Mouse (Mus musculus): ENCODE results near the gene Foxm1. TPM values are rescaled to one million over a fixed set of nuclear protein-coding genes. Genes with fewer than 3 reads are reported as not detected.

Foxm1 gene
- polyA plus RNA-seq (2012) = 57.3 and 59.5 TPM in 2 replicates

DNA sequence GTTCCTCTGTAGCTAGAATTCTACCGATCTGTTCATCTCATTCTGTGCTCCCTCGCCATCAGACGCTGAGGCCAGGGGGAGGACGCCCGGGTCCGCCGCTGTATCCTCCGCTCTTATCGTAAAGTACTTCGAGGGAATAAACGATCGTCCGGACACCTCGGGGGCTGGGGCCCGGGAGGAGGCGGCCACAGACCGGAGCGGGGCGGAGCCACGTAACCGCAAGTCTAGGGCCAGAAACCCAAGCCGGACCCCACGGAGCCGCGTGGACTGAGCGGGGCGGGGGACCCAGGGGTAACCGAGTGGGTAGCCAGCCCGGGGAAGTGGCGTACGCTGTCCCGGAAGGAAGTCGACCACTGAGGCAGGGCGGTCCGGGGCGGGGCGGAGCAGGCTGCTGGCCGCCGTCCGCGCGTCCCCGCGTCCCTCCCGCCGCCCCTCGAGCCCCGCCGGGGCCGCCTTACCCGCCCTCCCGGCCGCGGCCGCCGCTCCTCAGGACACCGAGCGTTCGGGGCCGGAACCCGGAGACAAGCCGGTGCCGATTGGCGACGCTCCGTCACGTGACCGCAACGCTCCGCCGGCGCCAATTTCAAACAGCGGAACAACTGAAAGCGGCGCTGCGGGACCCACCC is at the start of gene Foxm1, which contains the start of gene Rhno1:
TSS of gene Foxm1 (plus strand) at position 587 of the 626 bp plus-strand sequence.
TSS of gene Rhno1 (minus strand) at position 531 of the 626 bp plus-strand sequence.

GRCm38 (mm10) chr6:128355726-128356416 is 6.9 kb upstream of the Foxm1 start, which contains the start of gene Tulp3:
TSS of gene Tulp3 (minus strand) at chr6:128355851.

GRCm38 (mm10) chr6:128375192-128375591 is 12.4 kb downstream of the Foxm1 start, which contains the start of the genes Tex52 and Gm44596:
TSS of gene Tex52 (plus strand) at chr6:128375456.
TSS of gene Gm44596 (plus strand) at chr6:128375503.

DNA sequence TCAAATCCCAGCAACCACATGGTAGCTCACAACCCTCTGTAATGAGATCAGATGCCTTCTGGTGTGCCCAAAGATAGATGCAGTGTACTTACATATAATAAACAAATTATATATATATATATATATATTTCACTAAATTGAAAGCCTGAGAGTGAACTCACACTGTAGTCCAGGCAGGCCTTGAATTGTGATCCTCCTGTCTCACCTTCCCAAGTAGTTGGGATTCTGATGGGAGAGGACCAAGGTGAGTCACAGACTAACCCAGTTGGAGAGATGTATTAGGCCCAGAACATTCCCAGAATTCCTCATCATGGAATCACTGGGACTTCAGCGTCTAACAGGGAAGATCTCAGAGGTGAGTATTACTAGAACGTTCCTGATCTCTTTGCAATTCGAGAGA is 36.2 kb downstream of the Foxm1 start, which contains the start of gene Nrip2:
TSS of gene Nrip2 (plus strand) at position 301 of the 400 bp plus-strand sequence.

GRCm38 (mm10) chr6:128424269-128425019 is 61.7 kb downstream of the Foxm1 start, which contains the start of gene Itfg2:
TSS of gene Itfg2 (minus strand) at chr6:128424931.

Other genes starting within 250 kb of the Foxm1 start
- 1.5 and 1.6 TPM in 2 replicates for gene Tspan9, start 219.4 kb upstream of the Foxm1 start, polyA plus RNA-seq (2012)
- 0.02 TPM in 1 of 2 replicates, not detected in the other for gene Tead4, start 62.1 kb upstream of the Foxm1 start, polyA plus RNA-seq (2012)
- 0.39 and 0.41 TPM in 2 replicates for gene Tulp3, start 7.1 kb upstream of the Foxm1 start, polyA plus RNA-seq (2012)
- 49.0 and 53.8 TPM in 2 replicates for gene Rhno1, start 56 bp upstream of the Foxm1 start, polyA plus RNA-seq (2012)
- gene Tex52, start 12.5 kb downstream of the Foxm1 start, polyA plus RNA-seq (2012) = 0.09 TPM in 1 of 2 replicates, not detected in the other
- not detected in 2 replicates for gene Gm44596, start 12.5 kb downstream of the Foxm1 start, polyA plus RNA-seq (2012)
- gene Nrip2, start 36.3 kb downstream of the Foxm1 start, polyA plus RNA-seq (2012) = not detected in 2 replicates
- gene Itfg2, start 62.0 kb downstream of the Foxm1 start, polyA plus RNA-seq (2012) = 22.6 and 23.1 TPM in 2 replicates
- gene Fkbp4, start 75.7 kb downstream of the Foxm1 start, polyA plus RNA-seq (2012) = 344 and 389 TPM in 2 replicates
- gene Pzp, start 163.8 kb downstream of the Foxm1 start, polyA plus RNA-seq (2012) = not detected in 2 replicates
- not detected in 2 replicates for gene A2ml1, start 218.6 kb downstream of the Foxm1 start, polyA plus RNA-seq (2012)